Mouse (Mus musculus): ENCODE results near the gene Gpkow.

DNA sequence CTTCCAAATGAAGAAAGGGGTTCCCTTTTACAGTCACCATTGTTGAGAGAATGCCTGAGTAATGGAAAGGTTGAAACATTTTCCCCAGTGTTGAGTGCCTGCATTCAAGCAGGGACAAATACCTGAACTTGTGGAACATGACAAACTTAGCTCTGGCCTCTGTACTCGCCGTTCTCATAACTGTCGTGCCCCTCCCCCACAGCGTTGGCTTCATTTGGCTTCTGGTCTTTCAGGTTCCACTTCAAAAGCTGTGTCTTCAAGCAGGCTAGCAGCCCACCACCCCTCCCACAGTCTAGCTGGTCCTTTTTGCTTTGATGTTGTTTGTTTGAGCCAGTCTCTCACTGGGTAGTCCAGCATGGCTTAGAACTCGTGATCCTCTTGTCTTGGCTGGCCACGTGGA is 24.2 kb upstream of the Gpkow start:
- TF ChIP-seq CTCF (IDR thresholded peaks at IDR 0.05; ENCODE audit: control insufficient read depth, insufficient read depth, insufficient replicate concordance, low read depth, low read length) (no peak), POLR2A (IDR thresholded peaks at IDR 0.05; ENCODE audit: control insufficient read depth, low read depth, low read length) (no peak)
